Mouse (Mus musculus) spleen, postnatal 4 days (tissue): ENCODE measurements around the gene Atp2b4.
"Not testable (repeated sequence)": the region's sequence is repeated elsewhere in the genome, so short reads cannot be mapped to it uniquely, and the experiment has no call there.

Source experiments
- DNase-seq, 2 experiments: peaks; one replicate each; pipeline ENCODE4 v3.0.0; 2022; ENCODE audit warnings: low spot score in 2 of 2

Atp2b4 gene

GRCm38 (mm10) chr1:133694876-133695275 lies 106.0 kb downstream of the Atp2b4 start:
- peak in 1 of 2 experiments; percentile 54 for DNase-seq

GRCm38 (mm10) chr1:133694301-133694700 lies 106.5 kb downstream of the Atp2b4 start:
- DNase-seq = no peak

- DNase-seq = no peak
Measured at GRCm38 (mm10) chr1:133693536-133694114, 107.2 kb downstream of the Atp2b4 start.

- DNase-seq = no peak
Measured at GRCm38 (mm10) chr1:133692195-133692594, 108.6 kb downstream of the Atp2b4 start.

- no peak for DNase-seq
Measured at GRCm38 (mm10) chr1:133691046-133691445, 109.8 kb downstream of the Atp2b4 start.

- DNase-seq = peak; percentile 52 to 75
Measured at GRCm38 (mm10) chr1:133689897-133690296, 110.9 kb downstream of the Atp2b4 start, which contains the start of gene Lax1. TSS of gene Lax1 (minus strand) at chr1:133690108.

- no peak for DNase-seq
Measured at GRCm38 (mm10) chr1:133688301-133688700, 112.5 kb downstream of the Atp2b4 start.

- no peak for DNase-seq
Measured at GRCm38 (mm10) chr1:133685749-133686519, 114.9 kb downstream of the Atp2b4 start.

GRCm38 (mm10) chr1:133671801-133672200 lies 129.0 kb downstream of the Atp2b4 start:
- no peak for DNase-seq

- no peak for DNase-seq
Measured at GRCm38 (mm10) chr1:133671266-133671665, 129.6 kb downstream of the Atp2b4 start.

- no peak for DNase-seq
Measured at GRCm38 (mm10) chr1:133670776-133671175, 130.1 kb downstream of the Atp2b4 start.

- DNase-seq = no peak
Measured at GRCm38 (mm10) chr1:133670190-133670589, 130.7 kb downstream of the Atp2b4 start.

- DNase-seq = no peak
Measured at GRCm38 (mm10) chr1:133668618-133669017, 132.2 kb downstream of the Atp2b4 start.

GRCm38 (mm10) chr1:133667721-133668120 lies 133.1 kb downstream of the Atp2b4 start:
- no peak for DNase-seq

GRCm38 (mm10) chr1:133665713-133666112 lies 135.1 kb downstream of the Atp2b4 start:
- DNase-seq = not testable (repeated sequence)

GRCm38 (mm10) chr1:133664203-133664970 lies 136.5 kb downstream of the Atp2b4 start:
- no peak for DNase-seq

GRCm38 (mm10) chr1:133663427-133663826 lies 137.4 kb downstream of the Atp2b4 start:
- DNase-seq = no peak

- DNase-seq = no peak
Measured at GRCm38 (mm10) chr1:133662941-133663340, 137.9 kb downstream of the Atp2b4 start.

- DNase-seq = peak; percentile 90 to 93
Measured at GRCm38 (mm10) chr1:133661203-133661933, 139.5 kb downstream of the Atp2b4 start, which contains the start of gene Gm38394. TSS of gene Gm38394 (minus strand) at chr1:133661318.

GRCm38 (mm10) chr1:133660466-133661202 lies 140.2 kb downstream of the Atp2b4 start, which contains the start of gene Zbed6:
TSS of gene Zbed6 (minus strand) at chr1:133660885.
- DNase-seq = peak; percentile 51 to 82

GRCm38 (mm10) chr1:133658878-133659277 lies 142.0 kb downstream of the Atp2b4 start:
- DNase-seq = no peak
